Mouse (Mus musculus) hindbrain, embryonic 16.5 days (tissue): ENCODE data around the gene Ubox5. TPM values are rescaled to one million over a fixed set of nuclear protein-coding genes. Genes with fewer than 3 reads are reported as not detected.
A peak's percentile ranks its signal among the peaks of the same experiment; 100 is the strongest.

ENCODE experiments used
- ATAC-seq: fragments of 200-750 bp; cut with Nextera tagmentation; 2 replicates; pipeline ENCODE4 v1.8.0; 2017; ENCODE audit warnings: moderate TSS enrichment, moderate library complexity
- H3K27ac ChIP-seq: fragments of 300-500 bp; sonication (generic); 2 replicates; pipeline ENCODE4 v1.5.1; 2014; ENCODE audit warnings: low read depth, mild to moderate bottlenecking, control low read depth, low read length, moderate library complexity
- H3K27me3 ChIP-seq: fragments of 300-500 bp; sonication (generic); replicated peaks from 2 replicates; pipeline ENCODE4 v1.6.1; 2014; ENCODE audit warnings: low read length; ENCODE audit not compliant: control insufficient read depth, insufficient read depth
- H3K36me3 ChIP-seq: fragments of 300-500 bp; sonication (generic); 2 replicates; pipeline ENCODE4 v1.6.1; 2014; ENCODE audit warnings: mild to moderate bottlenecking, low read length, moderate library complexity, mixed read lengths; ENCODE audit not compliant: control insufficient read depth, insufficient read depth
- H3K4me1 ChIP-seq: fragments of 300-500 bp; sonication (generic); 2 replicates; pipeline ENCODE4 v1.6.1; 2014; ENCODE audit warnings: low read depth, low read length; ENCODE audit not compliant: control insufficient read depth, insufficient read depth
- H3K4me2 ChIP-seq: fragments of 300-500 bp; sonication (generic); 2 replicates; pipeline ENCODE4 v1.6.1; 2014; ENCODE audit warnings: mild to moderate bottlenecking, low read length, control low read depth, moderate library complexity
- H3K4me3 ChIP-seq: fragments of 300-500 bp; sonication (generic); 2 replicates; pipeline ENCODE4 v1.5.1; 2014; ENCODE audit warnings: mild to moderate bottlenecking, low read length, control low read depth, moderate library complexity
- H3K9ac ChIP-seq: fragments of 300-500 bp; sonication (generic); 2 replicates; pipeline ENCODE4 v1.6.1; 2014; ENCODE audit warnings: low read depth, mild to moderate bottlenecking, control low read depth, low read length, moderate library complexity
- H3K9me3 ChIP-seq: fragments of 300-500 bp; sonication (generic); 2 replicates; pipeline ENCODE4 v1.6.1; 2014; ENCODE audit warnings: mild to moderate bottlenecking, low read length, moderate library complexity; ENCODE audit not compliant: control insufficient read depth
- whole genome bisulfite sequencing: fragments of 180-500 bp; shearing (Covaris S2); extraction: QIAGEN DNeasy Blood & Tissue Kit; methylation state at CpG from one replicate; pipeline ENCODE4 v1.1.7; 2014; 5-methylcytosine and 5-hydroxymethylcytosine counted together
- polyA plus RNA-seq: library from polyadenylated mRNA; unstranded; fragments of >200 nt; fragmentation: Nextera tagmentation; extraction: Ambion mirVana; gene quantifications from 2 replicates; pipeline ENCODE4 v1.2.1, GENCODE M21; 2015

Ubox5 gene
- 8.9 and 9.9 TPM in 2 replicates for polyA plus RNA-seq

- Histone ChIP-seq H3K27me3 (peaks cover 8% of the 10 kb centered on the region), H3K9me3 (no peaks in the 10 kb centered on the region), H3K4me3 (peak within 1 kb of the TSS; percentile 95), H3K36me3 (peaks cover under 1% of the 10 kb centered on the region; the same call in 1 of the 2 replicates), H3K27ac (peak within 1 kb of the TSS; percentile 76), H3K4me2 (peak within 1 kb of the TSS; percentile 93), H3K9ac (peak within 1 kb of the TSS; percentile 90), H3K4me1 (peaks cover 16% of the 10 kb centered on the region)
- WGBS = under 1% methylated on average over 20 of the region's 25 CpGs
- ATAC-seq = peak; percentile 86
Measured at GRCm38 (mm10) chr2:130629839-130630203, at the start of gene Ubox5, which contains the start of gene Fastkd5. Gene Ubox5, minus strand, starts transcription at chr2:130630038. Gene Fastkd5, minus strand, starts transcription at chr2:130630027.

DNA sequence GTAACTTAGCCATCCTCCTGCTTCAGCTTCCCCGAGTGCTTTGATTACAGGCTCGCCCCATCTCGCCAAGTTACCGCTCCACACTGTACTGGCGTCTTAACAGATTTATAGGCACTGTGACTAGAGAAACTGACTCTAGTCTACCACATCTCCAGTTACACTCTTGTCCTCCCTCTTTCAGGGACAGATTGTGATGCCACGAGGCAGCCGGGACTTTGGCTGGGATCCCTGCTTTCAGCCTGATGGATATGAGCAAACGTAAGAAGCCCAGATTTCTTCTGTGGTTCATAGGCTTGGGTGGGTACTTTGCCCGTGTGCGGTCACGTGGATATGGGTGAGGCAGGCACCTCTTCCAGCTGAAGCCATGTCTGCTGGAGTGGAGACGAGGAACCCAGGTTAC is 49.3 kb upstream of the Ubox5 start:
- peaks cover 59% of the 10 kb centered on the region for H3K36me3 ChIP-seq
- no peaks in the 10 kb centered on the region for H3K4me1 ChIP-seq
- no peak overlapping the region for H3K4me2 ChIP-seq
- no peak overlapping the region for H3K4me3 ChIP-seq
- no peak for ATAC-seq
- H3K27me3 ChIP-seq = no peaks in the 10 kb centered on the region
- no peak overlapping the region for H3K9ac ChIP-seq
- H3K27ac ChIP-seq = no peak overlapping the region
- WGBS = 96% methylated on average over 12 of the region's 12 CpGs
- H3K9me3 ChIP-seq = no peaks in the 10 kb centered on the region

- H3K27ac ChIP-seq = no peak overlapping the region
- no peaks in the 10 kb centered on the region for H3K4me1 ChIP-seq
- no peak overlapping the region for H3K4me3 ChIP-seq
- no peak overlapping the region for H3K9ac ChIP-seq
- 94% methylated on average over 10 of the region's 10 CpGs for WGBS
- H3K27me3 ChIP-seq = no peaks in the 10 kb centered on the region
- peaks cover 69% of the 10 kb centered on the region for H3K36me3 ChIP-seq
- no peaks in the 10 kb centered on the region for H3K9me3 ChIP-seq
- no peak overlapping the region for H3K4me2 ChIP-seq
- no peak for ATAC-seq
Measured at GRCm38 (mm10) chr2:130677211-130677610, 47.4 kb upstream of the Ubox5 start.

DNA sequence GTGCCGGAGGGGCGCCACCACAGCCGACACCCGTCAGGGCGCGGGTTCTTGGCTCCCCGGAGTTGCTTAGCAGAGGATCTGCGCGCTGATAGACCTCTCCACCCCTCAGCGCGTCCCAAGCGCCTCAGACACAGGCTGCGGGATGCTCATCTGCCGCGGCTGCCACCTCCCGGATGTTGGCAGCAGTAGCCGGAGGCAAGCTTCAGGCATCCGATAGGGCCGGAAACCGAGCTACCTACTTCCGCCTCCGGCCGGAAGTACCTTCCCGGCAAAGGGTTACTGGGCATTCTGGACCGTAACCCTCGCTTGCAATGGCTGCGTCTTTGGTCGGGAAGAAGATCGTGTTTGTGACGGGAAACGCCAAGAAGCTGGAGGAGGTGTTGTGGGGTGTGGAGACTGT is 37.7 kb upstream of the Ubox5 start, which contains the start of gene Itpa:
Itpa (plus strand) TSS at position 52 of the 400 bp plus-strand sequence.
- WGBS = 1% methylated on average over 31 of the region's 31 CpGs

DNA sequence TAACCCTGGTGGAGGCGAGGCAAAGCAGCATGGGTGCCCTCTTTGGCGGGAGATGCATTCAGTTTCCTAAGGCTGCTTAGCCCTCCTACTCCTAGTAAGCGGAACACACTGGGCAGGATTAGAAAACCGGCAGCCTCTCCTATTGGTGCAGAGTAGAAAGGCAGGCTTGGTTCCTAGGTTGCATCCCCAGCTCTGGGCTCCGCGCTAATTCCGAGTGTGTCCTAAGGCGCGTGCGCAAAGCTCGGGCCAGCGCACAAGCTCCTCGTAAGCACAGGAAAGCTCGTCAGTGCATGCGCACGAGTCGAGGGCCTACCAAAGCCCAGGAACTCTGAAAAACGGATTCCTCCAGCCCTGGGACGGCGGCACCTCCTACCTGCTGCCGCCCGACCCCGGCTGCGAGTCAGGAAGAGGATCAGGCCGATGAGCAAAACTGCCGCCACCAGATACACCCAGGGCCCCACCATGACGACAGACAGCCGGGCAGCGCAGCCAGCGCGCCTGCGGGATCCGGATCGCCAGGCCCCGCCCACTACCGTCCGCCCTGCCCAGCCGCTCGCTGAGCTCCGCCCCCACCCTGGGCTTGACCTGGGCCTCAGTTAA is 34.4 kb upstream of the Ubox5 start, which contains the start of gene Ddrgk1:
Ddrgk1 (minus strand) TSS at position 558 of the 600 bp plus-strand sequence.
- no peaks in the 10 kb centered on the region for H3K9me3 ChIP-seq
- peak within 1 kb of the TSS; percentile 75 for H3K4me2 ChIP-seq
- H3K9ac ChIP-seq = peak within 1 kb of the TSS; percentile 94
- H3K36me3 ChIP-seq = peaks cover 9% of the 10 kb centered on the region
- H3K27me3 ChIP-seq = no peaks in the 10 kb centered on the region
- peak; percentile 98 for ATAC-seq
- WGBS = under 1% methylated on average over 39 of the region's 40 CpGs
- peaks cover 29% of the 10 kb centered on the region for H3K4me1 ChIP-seq
- peak within 1 kb of the TSS; percentile 66 for H3K4me3 ChIP-seq
- H3K27ac ChIP-seq = peak within 1 kb of the TSS; percentile 100

More for the DNA sequence above, 37.7 kb upstream of the Ubox5 start, which contains the start of gene Itpa:
- H3K36me3 ChIP-seq = 0 out of 2 replicates have a peak, but pooled peaks cover 5% of the 10 kb centered on the region
- H3K4me3 ChIP-seq = peak within 1 kb of the TSS; percentile 58
- ATAC-seq = peak; percentile 75
- H3K27me3 ChIP-seq = no peaks in the 10 kb centered on the region
- peaks cover 27% of the 10 kb centered on the region for H3K4me1 ChIP-seq
- H3K27ac ChIP-seq = peak within 1 kb of the TSS; percentile 90
- no peaks in the 10 kb centered on the region for H3K9me3 ChIP-seq
- peak within 1 kb of the TSS; percentile 62 for H3K4me2 ChIP-seq
- peak within 1 kb of the TSS; percentile 65 for H3K9ac ChIP-seq

DNA sequence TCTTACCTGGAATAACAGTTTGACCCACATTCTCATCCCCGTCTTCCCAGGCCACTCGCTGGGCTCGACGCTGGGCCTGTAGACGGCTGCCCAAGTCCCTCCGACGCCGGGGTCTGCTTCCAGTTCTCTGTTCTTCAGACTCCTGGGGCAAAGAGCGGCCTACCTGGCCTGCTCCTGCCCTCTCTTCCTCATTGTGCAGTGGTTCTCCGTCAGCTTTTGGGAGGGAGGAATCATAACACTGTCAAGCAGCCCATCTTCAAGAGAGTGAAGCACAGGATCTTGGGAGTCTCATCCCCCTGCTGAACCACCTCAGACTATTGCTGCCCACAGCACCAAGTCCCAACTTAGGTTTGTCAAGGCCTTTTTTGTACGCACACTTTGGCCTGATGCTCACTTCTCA is 33.5 kb upstream of the Ubox5 start:
- Histone ChIP-seq H3K27ac (no peak overlapping the region; the same call in 1 of the 2 replicates), H3K4me2 (peak overlapping the region; percentile 75), H3K4me1 (peaks cover 23% of the 10 kb centered on the region), H3K36me3 (peaks cover 16% of the 10 kb centered on the region), H3K27me3 (no peaks in the 10 kb centered on the region), H3K9ac (peak overlapping the region; percentile 94), H3K4me3 (peak overlapping the region; percentile 66), H3K9me3 (no peaks in the 10 kb centered on the region)
- 88% methylated on average over 11 of the region's 11 CpGs for WGBS
- ATAC-seq = no peak

DNA sequence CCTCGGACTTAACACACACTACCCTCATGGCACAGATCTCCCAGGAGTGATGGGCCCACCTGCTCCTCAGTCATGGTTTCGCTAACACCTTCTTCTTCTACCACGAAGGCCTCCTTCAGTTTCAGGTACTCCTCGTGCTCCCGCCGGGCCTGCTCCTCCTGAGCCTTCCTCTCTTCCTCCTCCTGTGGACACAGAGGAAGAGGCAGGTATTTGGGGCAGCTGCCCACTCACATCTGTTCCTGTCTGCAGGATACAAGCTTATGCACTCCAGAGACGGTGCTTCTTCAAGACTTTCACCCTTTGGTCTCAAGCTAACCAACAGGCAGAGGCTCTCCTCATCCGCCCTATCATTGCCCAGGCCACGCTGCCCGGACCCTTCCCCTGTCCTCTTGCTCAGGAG is 28.7 kb upstream of the Ubox5 start:
- Histone ChIP-seq H3K4me3 (no peak overlapping the region), H3K9ac (no peak overlapping the region), H3K27ac (no peak overlapping the region), H3K4me1 (peaks cover 11% of the 10 kb centered on the region), H3K36me3 (peaks cover 43% of the 10 kb centered on the region), H3K9me3 (no peaks in the 10 kb centered on the region), H3K4me2 (no peak overlapping the region), H3K27me3 (no peaks in the 10 kb centered on the region)
- 96% methylated on average over 10 of the region's 10 CpGs for WGBS
- ATAC-seq = no peak

DNA sequence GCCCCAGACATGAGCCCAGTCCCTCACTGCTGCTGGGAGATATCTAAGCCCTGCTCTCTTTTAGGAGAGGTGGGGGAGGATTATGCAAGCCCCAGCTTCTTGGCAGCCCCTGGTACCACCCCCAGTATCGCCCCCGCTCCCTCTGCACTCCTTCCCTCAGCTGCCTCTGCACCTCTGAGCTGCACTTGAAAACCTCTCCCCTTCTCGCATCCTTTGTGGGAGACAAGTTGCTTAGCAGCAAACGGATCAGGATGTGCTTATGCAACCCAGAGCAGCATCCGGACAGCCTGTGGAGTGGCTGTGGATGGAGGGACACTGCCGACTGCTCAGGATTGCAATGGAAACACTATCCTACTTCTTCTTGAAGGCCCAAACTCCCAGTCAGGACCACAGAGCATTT is 27.7 kb upstream of the Ubox5 start:
- H3K9ac ChIP-seq = no peak overlapping the region
- 89% methylated on average over 6 of the region's 6 CpGs for WGBS
- peaks cover 2% of the 10 kb centered on the region; the same call in 1 of the 2 replicates for H3K4me1 ChIP-seq
- no peak overlapping the region for H3K4me2 ChIP-seq
- no peak overlapping the region for H3K4me3 ChIP-seq
- H3K27ac ChIP-seq = no peak overlapping the region
- no peaks in the 10 kb centered on the region for H3K9me3 ChIP-seq
- H3K27me3 ChIP-seq = no peaks in the 10 kb centered on the region
- no peak for ATAC-seq
- peaks cover 43% of the 10 kb centered on the region for H3K36me3 ChIP-seq

DNA sequence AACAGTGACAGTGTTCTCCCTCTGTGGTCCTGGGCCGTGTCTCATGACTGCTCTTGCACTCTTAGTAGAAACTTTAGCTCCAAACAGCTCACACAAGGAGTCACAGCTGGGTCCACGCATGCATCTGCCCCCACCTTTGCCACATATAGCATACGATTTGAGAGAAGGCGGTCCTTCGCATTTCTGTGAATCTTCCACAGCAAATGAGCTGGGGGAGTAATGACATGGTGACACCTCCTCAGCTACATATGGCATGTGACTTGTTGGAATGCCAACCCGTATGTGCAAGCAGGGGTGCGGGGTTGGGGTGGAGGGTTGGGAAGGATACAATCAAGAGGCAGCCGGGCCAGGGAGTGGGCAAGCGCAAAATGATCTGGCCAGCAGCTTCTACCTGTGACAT is 26.7 kb upstream of the Ubox5 start:
- no peak overlapping the region for H3K27ac ChIP-seq
- 92% methylated on average over 9 of the region's 9 CpGs for WGBS
- peaks cover 46% of the 10 kb centered on the region for H3K36me3 ChIP-seq
- no peaks in the 10 kb centered on the region for H3K9me3 ChIP-seq
- H3K9ac ChIP-seq = no peak overlapping the region
- ATAC-seq = no peak
- H3K27me3 ChIP-seq = no peaks in the 10 kb centered on the region
- no peak overlapping the region for H3K4me3 ChIP-seq
- no peak overlapping the region for H3K4me2 ChIP-seq
- no peaks in the 10 kb centered on the region for H3K4me1 ChIP-seq
